Mouse (Mus musculus) liver, adult 2 months (tissue): ENCODE measurements at regions not wholly inside any gene's neighbourhood (a gene's known extent, or its start where the extent isn't known, plus 50 kb on each side); places are given as distances from the start of the nearest gene placed in this dataset.

Source experiments
- DNase-seq: peaks from one replicate; pipeline ENCODE4 v3.0.0-alpha.2; 2011; ENCODE audit warnings: low read depth, low spot score; ENCODE audit errors: extremely low read depth
- H3K27ac ChIP-seq: fragments of 200-500 bp; replicated peaks from 2 replicates; pipeline ENCODE4 v1.5.1; 2012; ENCODE audit warnings: low read depth, mild to moderate bottlenecking, control low read depth, inconsistent platforms, low read length; ENCODE audit not compliant: insufficient read depth
- H3K27me3 ChIP-seq: fragments of 200-500 bp; 2 replicates; pipeline ENCODE4 v1.6.1; 2012; ENCODE audit warnings: mild to moderate bottlenecking, moderate library complexity, low read length, inconsistent platforms; ENCODE audit not compliant: control insufficient read depth, insufficient read depth
- H3K36me3 ChIP-seq: fragments of 200-500 bp; 2 replicates; pipeline ENCODE4 v1.6.1; 2012; ENCODE audit warnings: low read length, inconsistent platforms; ENCODE audit not compliant: control insufficient read depth, insufficient read depth
- H3K4me1 ChIP-seq: fragments of 200-500 bp; 2 replicates; pipeline ENCODE4 v1.6.1; 2011; ENCODE audit warnings: low read length; ENCODE audit not compliant: control insufficient read depth, insufficient read depth
- H3K4me3 ChIP-seq: fragments of 200-500 bp; 2 replicates; pipeline ENCODE4 v1.5.1; 2011; ENCODE audit warnings: low read depth, mild to moderate bottlenecking, control low read depth, low read length, moderate library complexity; ENCODE audit not compliant: insufficient read depth
- H3K79me2 ChIP-seq: fragments of 200-500 bp; 2 replicates; pipeline ENCODE4 v1.6.1; 2012; ENCODE audit warnings: inconsistent platforms, mild to moderate bottlenecking, low read length, moderate library complexity; ENCODE audit not compliant: control insufficient read depth, insufficient read depth
- H3K9ac ChIP-seq: fragments of 200-500 bp; 2 replicates; pipeline ENCODE4 v1.6.1; 2012; ENCODE audit warnings: low read depth, mild to moderate bottlenecking, control low read depth, inconsistent platforms, low read length
- CTCF ChIP-seq: fragments of 200-500 bp; IDR thresholded peaks from 2 replicates; pipeline ENCODE4 v1.5.1; 2011; ENCODE audit warnings: low read depth, low read length, control low read depth
- POLR2A ChIP-seq: fragments of 200-500 bp; IDR thresholded peaks from 2 replicates; pipeline ENCODE4 v1.6.1; 2011; ENCODE audit warnings: low read length, control low read depth; ENCODE audit not compliant: insufficient read depth; ENCODE audit errors: extremely low read depth
- WGBS: fragments of 180-500 bp; shearing (Covaris S2); methylation state at CpG from one replicate; pipeline ENCODE4 v1.1.7; 2018; 5-methylcytosine and 5-hydroxymethylcytosine counted together

DNA sequence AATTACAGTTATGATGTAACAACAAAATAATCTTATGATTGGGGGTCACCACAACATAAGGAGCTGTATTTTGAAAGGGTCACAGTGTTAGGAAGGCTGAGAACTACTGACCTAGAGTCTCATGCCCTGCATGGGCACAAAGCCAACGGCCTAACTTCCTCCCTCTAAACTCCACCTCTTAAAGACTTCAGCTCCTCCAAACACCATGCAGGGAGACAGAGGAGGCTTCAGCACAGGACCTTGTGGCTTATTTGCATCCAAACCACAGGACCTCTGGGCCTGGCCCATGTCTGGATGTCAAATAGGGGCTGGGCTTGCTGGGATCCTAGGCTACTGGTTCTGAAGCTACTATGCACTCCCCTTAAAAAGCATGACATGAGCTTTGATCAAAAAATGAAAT, 294.7 kb upstream of the Kdm8 start:
- DNase-seq: peak; percentile 40
- Histone ChIP-seq H3K27ac (no peak overlapping the region), H3K79me2 (no peaks in the 10 kb centered on the region), H3K27me3 (no peaks in the 10 kb centered on the region), H3K9ac (no peak overlapping the region), H3K4me3 (no peak overlapping the region), H3K36me3 (no peaks in the 10 kb centered on the region), H3K4me1 (no peaks in the 10 kb centered on the region)
- WGBS: 62% methylated on average over 1 of the region's 1 CpGs
- TF ChIP-seq CTCF (no peak), POLR2A (no peak)

DNA sequence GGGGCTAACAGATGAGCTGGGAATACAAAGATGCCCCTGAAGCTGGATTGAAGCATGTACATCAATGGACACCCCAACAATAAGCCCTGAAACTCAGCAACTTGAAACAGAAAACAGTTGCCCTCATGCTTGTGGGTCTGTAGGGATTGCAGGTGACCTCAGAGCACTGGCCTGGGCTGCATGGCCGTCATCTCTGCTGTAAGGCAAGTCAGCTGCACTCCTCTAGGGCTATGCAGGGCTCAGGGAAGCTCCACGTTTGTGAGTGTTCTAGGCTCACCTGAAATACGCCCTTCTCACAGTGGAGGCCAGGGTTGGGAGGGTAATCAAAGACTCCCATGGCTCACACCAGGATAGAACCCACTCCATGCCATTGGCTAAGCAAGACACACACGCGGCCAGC, 292.2 kb upstream of the Kdm8 start:
- TF ChIP-seq POLR2A (no peak), CTCF (no peak)

DNA sequence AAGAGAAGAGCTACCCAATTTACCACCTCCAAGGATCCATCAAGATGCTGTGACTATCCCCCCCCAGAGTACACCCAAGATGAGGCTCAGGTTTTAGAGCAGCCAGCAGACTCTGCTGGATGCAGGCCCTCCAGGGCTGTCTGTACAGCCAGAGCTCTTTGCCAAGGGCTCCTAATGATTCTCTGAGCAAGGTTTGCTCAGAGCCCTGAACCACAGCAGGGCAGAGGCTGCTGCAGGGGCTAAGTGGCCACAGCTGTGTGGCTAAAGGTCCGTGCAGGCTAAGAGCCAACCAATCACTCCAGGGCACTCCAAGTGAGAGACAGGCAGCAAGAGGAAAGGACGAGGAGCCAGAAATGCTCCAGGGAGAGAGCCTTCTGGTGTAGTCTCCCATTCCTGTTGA, 289.2 kb upstream of the Kdm8 start:
- no peak overlapping the region for H3K4me3 ChIP-seq
- H3K9ac ChIP-seq: no peak overlapping the region
- TF ChIP-seq POLR2A (no peak), CTCF (no peak)
- no peak overlapping the region for H3K27ac ChIP-seq
- H3K36me3 ChIP-seq: no peaks in the 10 kb centered on the region
- no peaks in the 10 kb centered on the region for H3K79me2 ChIP-seq
- WGBS: 37% methylated on average over 2 of the region's 2 CpGs
- H3K4me1 ChIP-seq: no peaks in the 10 kb centered on the region
- no peak for DNase-seq
- no peaks in the 10 kb centered on the region for H3K27me3 ChIP-seq

More for the DNA sequence above, 292.2 kb upstream of the Kdm8 start:
- Histone ChIP-seq H3K4me3 (no peak overlapping the region), H3K4me1 (no peaks in the 10 kb centered on the region), H3K27ac (no peak overlapping the region), H3K36me3 (no peaks in the 10 kb centered on the region), H3K79me2 (no peaks in the 10 kb centered on the region), H3K27me3 (no peaks in the 10 kb centered on the region), H3K9ac (no peak overlapping the region)
- DNase-seq: no peak
- 80% methylated on average over 5 of the region's 5 CpGs for WGBS

DNA sequence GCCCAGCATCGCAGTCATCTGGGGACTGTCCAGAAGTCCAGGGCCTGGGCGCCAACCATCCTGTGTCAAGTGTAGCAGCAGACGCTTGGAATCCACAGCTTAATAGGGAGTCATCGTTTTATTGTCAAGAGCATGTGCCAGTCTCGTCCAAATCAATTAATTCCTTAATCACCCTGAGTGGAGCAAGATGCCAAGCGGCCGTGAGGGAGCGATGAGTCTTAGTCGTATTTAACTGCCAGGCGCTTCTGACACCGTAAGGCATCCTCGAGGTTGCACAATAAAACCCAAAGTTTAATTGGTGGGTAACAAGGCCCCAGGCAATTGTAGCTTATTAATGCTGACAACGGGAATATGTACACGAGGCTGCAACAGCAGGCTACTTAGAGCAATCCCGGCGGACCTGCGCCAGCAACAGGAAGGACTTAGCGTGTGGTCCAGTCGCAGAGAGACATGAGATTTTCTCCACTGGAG, 277.6 kb upstream of the Kdm8 start:
- 87% methylated on average over 19 of the region's 19 CpGs for WGBS
- TF ChIP-seq CTCF (no peak), POLR2A (no peak)
- H3K9ac ChIP-seq: no peak overlapping the region

DNA sequence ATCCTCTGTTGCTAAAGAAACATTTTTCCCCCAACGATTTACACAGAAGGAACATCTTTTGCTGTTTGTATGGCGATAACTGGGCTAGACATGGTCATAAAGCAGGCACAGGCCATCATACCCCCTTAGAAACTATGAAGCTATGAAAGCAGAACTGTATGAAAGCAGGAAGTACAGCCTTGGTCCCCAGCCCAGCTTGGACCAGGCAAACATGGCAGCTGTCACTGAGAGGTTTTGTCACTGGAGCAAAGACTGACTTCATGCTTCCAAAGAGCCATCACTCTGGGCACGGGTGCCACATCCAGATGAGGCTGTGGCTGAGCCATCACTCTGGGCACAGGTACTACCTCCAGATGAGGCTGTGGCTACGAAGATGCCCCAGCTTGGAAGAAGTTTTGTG, 276.8 kb upstream of the Kdm8 start:
- H3K4me3 ChIP-seq: no peak overlapping the region
- H3K9ac ChIP-seq: no peak overlapping the region
- no peaks in the 10 kb centered on the region for H3K79me2 ChIP-seq
- no peaks in the 10 kb centered on the region for H3K36me3 ChIP-seq
- TF ChIP-seq CTCF: no peak
- DNase-seq: no peak
- 75% methylated on average over 4 of the region's 4 CpGs for WGBS
- no peak overlapping the region for H3K27ac ChIP-seq
- no peaks in the 10 kb centered on the region for H3K4me1 ChIP-seq
- no peaks in the 10 kb centered on the region for H3K27me3 ChIP-seq

More for the DNA sequence above, 277.6 kb upstream of the Kdm8 start:
- Histone ChIP-seq H3K79me2 (no peaks in the 10 kb centered on the region), H3K27ac (no peak overlapping the region), H3K36me3 (no peaks in the 10 kb centered on the region), H3K4me1 (no peaks in the 10 kb centered on the region), H3K4me3 (no peak overlapping the region), H3K27me3 (no peaks in the 10 kb centered on the region)
- DNase-seq: no peak

- 79% methylated on average over 3 of the region's 3 CpGs for WGBS
- Histone ChIP-seq H3K4me3 (no peak overlapping the region), H3K36me3 (no peaks in the 10 kb centered on the region), H3K27ac (no peak overlapping the region), H3K9ac (no peak overlapping the region), H3K79me2 (no peaks in the 10 kb centered on the region), H3K27me3 (no peaks in the 10 kb centered on the region), H3K4me1 (no peaks in the 10 kb centered on the region)
- DNase-seq: no peak
- TF ChIP-seq POLR2A (no peak), CTCF (no peak; the same call in 1 of the 2 replicates)
Observed at GRCm38 (mm10) chr7:125181548-125181947, 262.9 kb upstream of the Kdm8 start.
